Mouse (Mus musculus) gastrocnemius, adult 2 months (tissue): ENCODE data around the gene Nos1. TPM values are rescaled to one million over a fixed set of nuclear protein-coding genes. Genes with fewer than 3 reads are reported as not detected.

Source experiments
- DNase-seq: peaks from one replicate; pipeline ENCODE4 v3.0.0; 2022
- H3K27ac ChIP-seq: fragments of 200-600 bp; 2 replicates; pipeline ENCODE4 v1.8.1; 2022; ENCODE audit warnings: mild to moderate bottlenecking
- H3K4me3 ChIP-seq: fragments of 200-600 bp; 2 replicates; pipeline ENCODE4 v1.8.1; 2022; ENCODE audit warnings: mild to moderate bottlenecking, moderate library complexity
- CTCF ChIP-seq: fragments of 200-600 bp; IDR thresholded peaks from 2 replicates; pipeline ENCODE4 v1.8.1; 2022; ENCODE audit warnings: antibody characterized with exemption, mild to moderate bottlenecking, moderate library complexity
- intact Hi-C: fragments of 180-260 bp; cut with DNase I; formaldehyde crosslinking; loops from one replicate; pipeline ENCODE4 v1.15.1; 2025
- total RNA-seq, 2 experiments: library from RNA; stranded (reverse); gene quantifications; 2 replicates each; pipeline ENCODE4 v1.2.3; 2021

Gene Nos1
- total RNA-seq, 2 experiments from 2014 or later, result 50.9 to 64.4 TPM

DNA sequence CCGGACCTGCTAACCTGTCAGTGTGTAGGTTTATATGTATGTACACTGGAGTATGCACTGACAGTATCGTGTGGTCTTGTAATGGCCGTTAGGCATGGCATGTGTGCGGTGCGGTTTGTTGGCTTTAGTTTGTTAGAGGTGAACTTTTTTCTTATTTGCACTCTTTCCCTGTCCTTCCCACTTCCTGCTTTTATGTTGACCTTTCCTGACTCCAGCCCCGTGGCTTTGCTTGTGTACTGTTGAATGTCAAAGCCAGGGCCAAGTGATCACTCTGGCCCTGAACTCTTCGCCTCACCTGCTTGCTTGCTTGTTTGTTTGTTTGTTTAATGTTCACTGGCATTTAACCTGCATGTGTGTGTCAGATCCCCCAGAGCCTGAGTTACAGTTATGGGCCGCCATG is 200.1 kb downstream of the Nos1 start:
- no peak overlapping the region for H3K27ac ChIP-seq
- TF ChIP-seq CTCF, result no peak
- no peak overlapping the region for H3K4me3 ChIP-seq
- intact Hi-C loops, result no loop called here
- no peak for DNase-seq

DNA sequence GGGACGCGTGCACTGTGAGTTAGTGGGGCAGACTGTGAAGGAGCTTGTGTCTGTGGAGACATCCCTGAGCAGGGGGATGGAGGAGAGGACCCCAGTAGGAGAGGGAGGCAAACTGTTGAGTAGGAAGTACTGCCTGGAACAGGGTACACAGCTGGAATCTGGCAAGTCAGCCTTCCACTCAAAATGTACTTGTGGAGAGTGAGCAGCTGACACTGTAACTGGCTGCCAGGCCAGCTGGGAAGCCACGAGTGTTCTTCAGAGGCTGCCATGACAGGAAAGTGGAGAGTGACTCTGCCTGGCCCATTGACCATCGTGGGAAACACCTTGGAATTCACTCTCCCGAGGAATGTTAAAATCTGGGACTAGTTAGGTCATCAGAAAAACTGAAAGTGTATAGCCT is 201.1 kb downstream of the Nos1 start:
- intact Hi-C loops, result no loop called here

GRCm38 (mm10) chr5:117986327-117986726 is 205.5 kb downstream of the Nos1 start:
- intact Hi-C loops, result no loop called here
- no peak overlapping the region for H3K4me3 ChIP-seq
- peak overlapping the region; percentile 40; the same call in 1 of the 2 replicates for H3K27ac ChIP-seq
- TF ChIP-seq CTCF, result no peak
- DNase-seq, result peak; percentile 43

More for the DNA sequence above, 201.1 kb downstream of the Nos1 start:
- H3K4me3 ChIP-seq, result no peak overlapping the region
- no peak overlapping the region for H3K27ac ChIP-seq
- no peak for TF ChIP-seq CTCF
- no peak for DNase-seq

DNA sequence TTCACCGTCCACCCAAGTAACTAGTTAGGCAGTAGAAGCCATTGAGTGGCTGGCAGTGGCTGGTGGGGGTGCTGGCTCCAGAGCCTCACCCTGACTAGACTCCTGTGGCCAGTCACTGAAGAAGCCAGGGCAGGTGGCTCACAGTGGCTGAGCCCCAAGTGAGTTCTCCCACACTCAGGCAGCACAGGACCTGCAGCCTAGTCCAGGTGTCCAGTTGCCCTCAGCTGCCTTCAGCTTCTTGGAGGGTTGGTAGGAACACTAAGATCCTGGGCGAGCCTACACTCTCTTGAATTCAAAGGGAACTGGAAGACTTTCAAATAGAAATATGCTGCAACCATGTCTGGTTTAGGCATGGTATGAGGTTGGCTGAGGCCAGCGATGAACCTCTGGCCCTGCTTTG is 207.1 kb downstream of the Nos1 start:
- no peak for TF ChIP-seq CTCF
- intact Hi-C loops, result no loop called here
- peak overlapping the region; percentile 65 for H3K27ac ChIP-seq
- no peak overlapping the region for H3K4me3 ChIP-seq
- DNase-seq, result peak; percentile 49

- intact Hi-C loops, result no loop called here
- no peak for DNase-seq
- TF ChIP-seq CTCF, result no peak
- H3K27ac ChIP-seq, result peak overlapping the region; percentile 65
- no peak overlapping the region for H3K4me3 ChIP-seq
These were observed 207.5 kb downstream of the Nos1 start for GRCm38 (mm10) chr5:117988367-117988766.

- peak; percentile 73 for DNase-seq
- Histone ChIP-seq H3K27ac (peak overlapping the region; percentile 76), H3K4me3 (no peak overlapping the region)
- no peak for TF ChIP-seq CTCF
- intact Hi-C loops, result loop anchor here (1.0 kb wide), 1 partner anchor 13 kb away; no protein-coding TSS in a partner anchor
These were observed 208.9 kb downstream of the Nos1 start for GRCm38 (mm10) chr5:117989773-117990172.

DNA sequence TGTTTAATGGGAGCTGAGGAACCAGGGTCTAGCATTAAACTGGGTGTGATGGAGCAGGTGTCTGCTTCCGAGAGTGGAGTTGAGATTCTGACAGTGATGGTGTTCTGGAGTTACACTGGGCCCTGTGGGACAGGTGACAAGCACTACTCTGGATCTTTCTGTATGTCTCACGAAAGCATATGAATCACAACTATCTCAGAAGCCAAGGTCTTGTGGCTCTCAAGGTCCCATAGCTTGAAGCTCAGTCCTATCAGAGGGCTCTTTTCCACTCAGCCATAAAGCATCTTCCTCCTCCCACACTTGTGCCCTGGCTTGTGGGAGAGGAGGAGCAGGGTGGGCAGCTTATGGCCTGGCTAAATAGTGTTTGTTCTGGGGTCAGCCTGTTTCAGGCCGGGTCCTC is 210.1 kb downstream of the Nos1 start:
- no peak overlapping the region for H3K4me3 ChIP-seq
- TF ChIP-seq CTCF, result no peak
- intact Hi-C loops, result loop anchor here (1.0 kb wide), 1 partner anchor 11 kb away; no protein-coding TSS in a partner anchor
- peak overlapping the region; percentile 76 for H3K27ac ChIP-seq
- no peak for DNase-seq

DNA sequence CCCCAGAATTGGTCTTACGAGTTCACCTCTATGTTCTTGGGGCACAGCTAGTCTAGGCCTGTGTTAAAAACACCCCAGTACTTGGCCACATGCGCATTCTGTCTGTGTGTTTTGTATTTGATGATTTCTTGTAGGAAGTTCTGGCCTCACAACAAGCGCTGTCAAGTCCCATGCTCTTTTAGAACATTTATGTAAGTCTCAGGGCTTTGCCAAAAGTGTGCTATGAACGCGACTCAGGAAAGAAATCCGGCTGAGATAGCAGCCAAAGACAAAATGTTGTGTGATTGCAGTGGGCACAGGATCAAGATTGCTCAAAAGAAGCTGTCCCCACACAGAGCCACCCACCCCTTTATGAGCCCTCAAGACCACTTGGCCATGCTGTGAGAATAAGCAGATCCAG is 212.7 kb downstream of the Nos1 start:
- intact Hi-C loops, result no loop called here
- Histone ChIP-seq H3K4me3 (no peak overlapping the region), H3K27ac (no peak overlapping the region)
- TF ChIP-seq CTCF, result no peak
- no peak for DNase-seq

DNA sequence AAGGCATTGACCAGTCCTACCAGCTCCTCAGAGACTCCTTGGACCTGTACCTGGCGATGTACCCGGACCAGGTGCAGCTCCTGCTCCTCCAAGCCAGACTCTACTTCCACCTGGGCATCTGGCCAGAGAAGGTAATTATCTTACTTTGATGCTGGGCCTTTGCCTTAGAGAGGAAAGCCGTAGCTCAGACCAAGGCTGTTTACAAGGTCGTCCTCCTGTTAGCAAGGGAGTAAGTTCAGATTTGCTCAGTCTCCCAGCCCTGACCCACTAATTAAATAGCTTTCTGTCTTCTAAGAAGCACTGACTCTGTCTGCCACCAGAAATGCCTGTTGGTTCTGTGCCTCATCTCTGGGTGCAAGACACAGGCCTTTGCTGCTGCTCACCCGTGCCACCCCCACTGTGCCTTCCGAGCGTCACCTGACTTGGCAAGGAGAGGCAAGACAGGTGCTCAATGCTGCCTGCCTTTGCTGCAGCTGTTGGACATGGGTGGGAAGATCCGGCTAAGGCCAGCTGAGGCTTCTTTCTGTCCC is 214.6 kb downstream of the Nos1 start:
- peak overlapping the region; percentile 28; the same call in 1 of the 2 replicates for H3K27ac ChIP-seq
- no peak overlapping the region for H3K4me3 ChIP-seq
- intact Hi-C loops, result no loop called here

GRCm38 (mm10) chr5:117995911-117996310 is 215.1 kb downstream of the Nos1 start:
- intact Hi-C loops, result no loop called here
- DNase-seq, result no peak
- Histone ChIP-seq H3K4me3 (no peak overlapping the region), H3K27ac (peak overlapping the region; percentile 28; the same call in 1 of the 2 replicates)
- TF ChIP-seq CTCF, result no peak

More for the DNA sequence above, 214.6 kb downstream of the Nos1 start:
- DNase-seq, result peak; percentile 49
- no peak for TF ChIP-seq CTCF

DNA sequence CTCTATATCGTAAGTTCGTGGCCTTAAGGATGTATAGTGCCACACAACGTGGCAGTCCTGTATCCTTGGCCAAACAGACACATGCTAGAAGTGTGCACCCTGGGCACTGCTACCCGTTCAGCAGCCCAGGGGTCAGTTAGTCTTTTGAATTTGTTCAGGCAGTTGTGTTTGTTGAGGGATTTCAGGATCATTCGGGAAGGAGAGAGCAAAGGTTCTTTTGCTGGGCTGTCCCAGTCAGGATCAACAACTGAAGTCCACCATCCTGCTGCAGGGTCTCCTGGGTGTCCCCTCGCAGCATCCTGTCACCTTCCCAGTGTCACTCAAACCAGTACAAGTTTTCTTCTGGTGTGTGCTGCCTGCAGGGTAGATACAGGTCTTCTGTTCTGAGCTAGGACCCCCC is 215.7 kb downstream of the Nos1 start:
- TF ChIP-seq CTCF, result no peak
- intact Hi-C loops, result no loop called here
- no peak for DNase-seq
- no peak overlapping the region for H3K27ac ChIP-seq
- H3K4me3 ChIP-seq, result no peak overlapping the region

DNA sequence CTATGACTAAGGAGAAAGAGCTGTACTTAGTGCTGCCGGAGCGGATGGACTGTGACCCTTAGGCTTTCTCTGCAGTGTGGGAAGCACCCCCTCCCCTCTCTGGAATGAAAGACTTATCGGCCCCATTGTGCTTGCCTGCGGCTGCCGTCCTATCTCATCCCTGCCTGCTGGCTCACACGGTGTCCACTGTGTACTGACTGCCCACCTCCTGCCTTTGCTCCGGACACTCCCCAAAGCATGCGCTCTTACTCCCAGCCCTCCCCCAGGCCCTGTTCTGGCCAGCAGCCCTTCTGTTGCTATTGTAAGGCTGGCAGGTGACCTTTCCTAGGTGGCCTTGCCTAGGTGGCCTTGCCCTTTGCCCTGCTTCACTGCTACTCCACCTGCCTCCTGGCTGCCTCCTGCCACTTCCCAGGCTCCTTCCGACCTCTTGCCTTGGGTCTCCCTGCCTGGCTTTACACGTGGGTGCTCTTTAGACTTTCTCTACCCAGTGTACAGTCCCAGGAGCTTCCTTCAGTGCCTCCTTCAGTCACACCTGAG is 216.7 kb downstream of the Nos1 start:
- H3K4me3 ChIP-seq, result no peak overlapping the region
- H3K27ac ChIP-seq, result no peak overlapping the region
- no peak for DNase-seq
- intact Hi-C loops, result no loop called here
- TF ChIP-seq CTCF, result no peak

DNA sequence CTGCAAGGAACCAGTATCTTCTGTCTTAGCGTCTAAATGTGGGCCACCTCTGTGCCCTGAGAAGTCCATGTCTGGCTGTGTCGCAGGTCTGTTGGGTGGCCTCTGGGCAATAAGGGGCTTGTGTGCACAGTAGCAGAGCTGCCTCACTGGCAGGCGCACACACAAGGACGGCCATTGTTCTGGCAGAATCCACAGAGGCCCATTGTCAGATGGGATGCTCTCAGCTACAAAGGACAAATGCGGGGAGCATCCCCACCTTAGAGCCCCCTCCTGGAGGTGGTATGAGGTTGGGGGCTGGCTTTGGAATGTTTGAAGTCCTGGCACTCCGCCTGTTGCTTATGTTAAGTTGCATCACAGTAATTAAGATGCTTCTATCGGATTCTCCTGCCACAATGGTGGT is 218.2 kb downstream of the Nos1 start:
- no peak for TF ChIP-seq CTCF
- DNase-seq, result no peak
- Histone ChIP-seq H3K27ac (no peak overlapping the region), H3K4me3 (no peak overlapping the region)
- intact Hi-C loops, result no loop called here

DNA sequence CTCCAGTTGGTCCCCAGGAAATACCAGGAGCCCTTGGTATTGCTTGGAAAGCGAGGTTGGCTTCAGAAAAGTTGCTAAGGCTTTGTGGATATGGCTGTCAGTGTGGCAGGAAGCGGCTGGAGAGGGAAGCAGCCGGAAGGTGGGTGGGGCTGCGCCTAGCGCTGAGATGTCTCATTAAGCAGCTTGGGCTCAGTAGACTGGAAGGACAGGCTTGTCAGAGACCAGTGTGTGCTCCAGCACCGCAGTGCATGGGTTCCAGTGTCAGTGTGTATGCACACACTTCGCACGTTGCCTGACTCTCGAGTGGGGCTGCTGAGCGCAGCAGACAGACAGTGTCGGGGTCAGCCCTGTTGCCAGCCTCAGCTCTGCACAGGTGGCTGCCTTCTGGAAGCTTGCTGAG is 218.8 kb downstream of the Nos1 start:
- DNase-seq, result no peak
- intact Hi-C loops, result no loop called here
- Histone ChIP-seq H3K4me3 (no peak overlapping the region), H3K27ac (no peak overlapping the region)
- no peak for TF ChIP-seq CTCF
